Mouse (Mus musculus): ENCODE results near the gene Lrrc71. TPM values are rescaled to one million over a fixed set of nuclear protein-coding genes. Genes with fewer than 3 reads are reported as not detected.

Gene Lrrc71
- total RNA-seq (2021): 0.94 TPM in 1 of 2 replicates, not detected in the other
- long read RNA-seq: 0 reads

DNA sequence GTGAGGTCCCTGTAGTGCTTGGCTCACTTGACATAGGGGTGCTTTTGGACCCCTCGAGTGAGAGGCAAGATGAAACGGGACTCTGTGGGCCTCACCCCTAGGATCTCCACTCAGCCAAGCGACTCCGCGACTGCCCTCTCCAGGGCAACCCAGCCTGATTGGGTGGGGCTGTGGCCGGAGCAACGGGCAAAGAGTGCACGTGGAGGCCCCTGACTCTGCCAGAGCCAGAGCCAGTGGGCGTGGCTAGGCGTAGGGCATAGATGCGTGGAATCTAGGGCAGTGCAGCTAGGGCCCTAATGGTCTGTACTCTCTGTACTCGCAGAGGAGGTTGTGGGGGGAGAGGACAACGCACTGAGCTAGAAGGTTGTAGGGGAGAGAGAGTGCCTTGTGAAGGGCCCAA, at the start of gene Lrrc71:
TSS of gene Lrrc71 (minus strand) at position 195 of the 400 bp plus-strand sequence.
- DNase-seq: no peak

- DNase-seq: peak; percentile 41
Observed at GRCm38 (mm10) chr3:87796736-87797334, 48.4 kb upstream of the Lrrc71 start, which contains the start of gene Insrr. Gene Insrr, plus strand, starts transcription at chr3:87796951.

DNA sequence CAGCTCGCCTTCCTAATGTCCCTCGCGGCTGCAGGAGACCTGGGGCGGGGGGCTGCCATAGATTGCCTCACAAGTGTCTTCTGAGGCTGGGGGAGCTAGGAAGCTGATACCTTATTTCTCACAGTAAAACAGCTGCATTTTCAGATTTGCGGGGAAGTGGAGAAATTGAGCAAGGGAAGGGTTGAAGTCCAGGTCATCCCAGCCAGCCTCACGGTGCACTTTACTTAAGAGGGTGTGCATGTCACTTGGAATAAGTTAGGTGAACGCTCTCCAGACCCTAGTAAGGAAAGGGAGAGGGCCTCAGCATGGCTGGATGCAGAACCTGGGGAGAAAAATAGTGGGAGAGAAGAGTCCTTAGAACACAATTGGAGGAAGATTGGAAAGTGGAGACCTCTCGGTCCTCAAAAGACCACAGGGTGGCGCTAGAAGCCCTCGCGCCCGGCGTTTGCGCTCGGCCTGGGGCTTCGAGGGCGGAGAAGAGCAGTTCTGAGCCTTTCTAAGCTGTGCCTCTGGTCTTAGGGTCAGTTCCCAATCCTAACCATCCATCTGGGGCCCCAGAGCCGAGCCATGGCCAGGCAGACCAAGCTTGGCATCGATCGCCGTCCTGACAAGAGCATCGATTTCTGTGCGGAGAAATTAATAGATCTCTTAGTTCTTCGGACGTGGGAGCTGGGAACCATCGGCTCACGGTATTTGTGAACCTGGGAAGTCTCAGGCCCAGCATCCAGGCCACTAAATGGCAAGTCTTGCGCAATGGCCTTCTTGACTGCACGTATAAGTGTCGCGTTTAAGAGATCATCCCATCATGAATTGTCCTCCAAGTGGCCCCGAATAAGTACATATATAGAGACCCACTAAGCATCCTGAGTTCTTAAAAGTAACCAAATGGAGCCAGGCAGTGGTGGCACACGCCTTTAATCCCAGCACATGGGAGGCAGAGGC, 47.2 kb upstream of the Lrrc71 start:
- DNase-seq: peak; percentile 67

DNA sequence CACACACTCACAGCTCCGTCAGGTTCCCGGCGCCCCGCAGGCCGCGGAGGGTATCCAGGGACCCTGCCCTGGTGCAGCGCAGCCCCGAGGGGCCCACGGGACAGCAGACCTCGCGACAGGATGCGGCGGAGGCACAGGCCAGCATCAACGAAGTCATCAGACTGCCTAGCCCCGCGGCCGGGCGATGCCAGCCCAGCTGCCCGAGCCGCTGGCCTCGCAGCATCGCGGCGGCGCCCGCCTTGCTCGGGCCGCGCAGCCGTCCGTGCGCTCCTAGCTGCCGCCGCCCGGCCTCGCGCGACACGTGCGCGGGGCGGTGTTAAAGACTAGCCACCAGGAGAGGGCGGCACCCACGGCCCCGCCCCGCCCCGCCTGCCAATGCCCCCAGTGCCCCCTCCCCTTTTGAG, 46.5 kb upstream of the Lrrc71 start, which contains the start of gene Ntrk1:
TSS of gene Ntrk1 (minus strand) at position 241 of the 404 bp plus-strand sequence.
- peak; percentile 30 for DNase-seq

DNA sequence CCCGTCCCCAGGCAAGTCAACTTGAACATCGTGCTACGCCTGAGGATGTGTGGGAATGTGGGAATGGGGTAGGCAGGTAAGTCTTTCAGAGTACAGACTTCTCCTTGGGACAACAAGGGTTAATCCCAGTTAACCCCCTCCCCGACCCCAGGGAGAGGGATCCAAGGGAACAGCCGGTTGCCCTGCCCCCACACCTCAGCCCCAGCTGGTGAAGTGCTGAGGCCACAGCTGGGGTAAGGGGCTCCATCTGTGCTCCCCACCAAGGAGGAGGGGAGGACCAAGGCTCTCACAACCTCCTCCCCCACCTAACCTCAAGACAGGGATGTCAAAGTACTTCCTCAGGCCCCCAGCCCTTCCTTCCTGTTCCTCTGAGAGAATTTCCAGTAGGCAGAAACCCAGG, 41.3 kb upstream of the Lrrc71 start:
- no peak for DNase-seq

- no peak for DNase-seq
Observed at GRCm38 (mm10) chr3:87789248-87789647, 40.8 kb upstream of the Lrrc71 start.

DNA sequence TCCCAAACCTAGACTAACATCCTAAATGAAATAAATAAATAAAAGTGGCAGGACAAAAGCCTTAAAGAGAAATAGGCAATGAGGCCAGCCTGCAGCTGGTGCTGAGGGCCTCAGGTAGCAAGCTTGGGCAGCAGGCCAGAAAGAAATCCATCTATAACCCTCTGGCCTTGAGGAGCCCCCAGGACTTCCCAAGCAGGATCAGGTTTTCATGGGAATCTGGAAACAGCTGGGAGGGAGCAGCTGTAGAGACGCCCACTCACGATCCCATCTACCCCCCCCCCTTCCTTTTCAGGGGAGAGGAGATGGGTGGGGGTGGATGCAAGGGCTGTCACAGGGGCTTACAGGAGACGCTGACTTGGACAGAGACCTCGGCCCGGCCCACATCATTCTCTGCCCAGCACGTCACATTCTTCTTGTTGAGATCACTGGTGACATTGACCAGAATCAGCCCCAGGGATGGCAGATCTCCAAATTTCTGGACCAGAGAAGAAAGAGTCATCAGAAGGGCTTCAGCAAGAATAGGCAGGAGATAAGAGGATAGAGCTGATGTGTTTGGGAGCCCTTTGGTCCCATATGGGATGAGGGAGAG, 37.3 kb upstream of the Lrrc71 start:
- DNase-seq: no peak

DNA sequence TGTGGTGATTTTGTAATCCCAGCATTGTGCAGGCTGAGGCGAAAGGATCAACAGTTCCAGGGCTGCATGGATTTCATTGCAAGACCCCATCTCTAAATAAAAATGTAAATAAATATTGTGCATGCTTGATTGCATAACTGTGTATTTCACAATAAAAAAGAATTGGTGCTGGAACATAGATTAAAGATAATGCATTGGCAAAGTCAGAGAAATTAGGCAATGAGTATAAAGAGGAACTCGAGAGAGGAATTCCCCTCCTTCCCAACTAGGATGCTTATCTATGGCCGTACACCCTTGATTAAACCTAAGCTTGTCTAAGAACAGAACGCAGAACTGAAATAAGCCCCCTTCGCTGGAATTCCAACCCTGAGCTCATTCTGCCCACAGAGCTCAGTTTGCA, 36.7 kb upstream of the Lrrc71 start:
- DNase-seq: no peak

GRCm38 (mm10) chr3:87783282-87784023, 35.0 kb upstream of the Lrrc71 start:
- no peak for DNase-seq

DNA sequence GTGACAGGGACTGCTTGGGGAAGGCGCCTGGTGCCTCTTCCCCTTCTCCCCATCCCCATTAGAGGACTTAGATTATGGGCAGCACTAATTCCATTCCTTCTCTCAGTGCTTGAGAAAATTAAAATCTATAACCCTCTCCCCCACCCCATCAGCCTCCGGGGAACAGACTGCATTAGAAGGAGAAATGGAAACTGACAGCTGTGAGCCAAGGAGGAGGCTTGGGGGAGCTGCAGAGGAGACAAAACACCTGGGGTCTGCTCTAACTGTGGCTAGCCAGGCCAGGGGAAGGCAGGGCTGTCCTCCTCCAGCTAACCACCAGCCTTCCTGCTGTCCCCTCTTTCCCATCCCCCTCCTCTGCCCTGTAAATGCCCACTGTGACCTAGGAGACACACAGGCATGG, 30.7 kb upstream of the Lrrc71 start:
- no peak for DNase-seq

- DNase-seq: no peak
Observed at GRCm38 (mm10) chr3:87778283-87778682, 29.9 kb upstream of the Lrrc71 start.

GRCm38 (mm10) chr3:87771088-87771487, 22.7 kb upstream of the Lrrc71 start:
- no peak for DNase-seq

- no peak for DNase-seq
Observed at GRCm38 (mm10) chr3:87770280-87770679, 21.9 kb upstream of the Lrrc71 start.

GRCm38 (mm10) chr3:87769506-87769905, 21.1 kb upstream of the Lrrc71 start:
- DNase-seq: no peak

DNA sequence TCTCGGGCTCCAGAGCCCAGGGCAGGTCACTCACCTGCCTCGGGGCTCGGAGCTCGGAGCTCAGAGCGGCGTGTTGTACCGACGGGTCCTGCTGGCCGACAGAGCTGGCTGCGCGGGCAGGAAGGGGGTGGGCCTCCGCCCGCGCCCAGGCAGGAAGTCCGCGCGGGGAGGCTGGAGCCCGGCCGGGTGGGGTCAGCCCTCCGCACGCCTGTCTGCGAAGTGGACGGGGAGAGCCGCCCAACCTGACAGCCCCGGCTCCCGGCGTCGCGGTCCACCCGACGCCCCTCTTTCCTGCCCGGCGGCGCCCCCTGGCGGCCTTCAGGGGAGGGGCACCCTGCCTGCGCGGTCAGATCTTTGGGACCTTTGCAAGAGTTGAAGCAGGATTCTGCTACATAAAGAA, 20.4 kb upstream of the Lrrc71 start:
- peak; percentile 84 for DNase-seq

- DNase-seq: no peak
Observed at GRCm38 (mm10) chr3:87768431-87768830, 20.0 kb upstream of the Lrrc71 start.

DNA sequence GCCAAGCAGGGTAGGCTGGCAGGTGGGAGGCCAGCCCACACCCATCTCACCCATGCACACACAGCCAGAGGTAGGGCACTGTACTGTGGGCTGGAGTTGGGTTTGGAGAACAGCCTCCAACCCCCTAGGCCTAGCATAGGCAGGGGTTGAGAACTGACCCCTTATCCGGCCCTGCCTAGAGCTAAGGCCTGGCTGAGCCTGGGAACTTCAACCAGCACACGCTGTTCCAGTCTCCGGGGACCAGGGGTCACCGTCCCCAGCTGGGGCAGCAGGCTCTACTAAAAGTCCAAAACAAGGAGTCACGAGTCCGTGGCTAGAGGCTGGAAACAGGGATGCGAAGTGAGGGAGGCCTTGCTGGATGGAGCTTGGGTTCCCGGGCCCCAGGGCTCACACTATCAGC, 19.3 kb upstream of the Lrrc71 start:
- DNase-seq: no peak

DNA sequence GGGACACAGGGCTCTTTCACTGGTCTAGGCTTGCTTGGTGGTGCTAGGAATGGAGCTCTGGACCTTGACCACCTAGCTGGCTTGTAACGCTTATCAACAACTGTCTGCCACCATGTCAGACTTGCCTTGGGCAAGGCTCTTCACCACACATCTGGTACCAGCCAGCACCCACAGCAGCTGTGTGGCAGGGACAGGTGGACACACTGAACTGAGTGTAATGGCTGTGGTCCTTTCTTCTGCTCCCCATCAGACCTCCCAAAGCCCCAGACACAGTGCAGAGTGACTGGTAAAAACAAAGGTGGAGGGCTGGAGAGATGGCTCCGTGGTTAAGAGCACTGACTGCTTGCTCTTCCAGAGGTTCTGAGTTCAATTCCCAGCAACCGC, 17.9 kb upstream of the Lrrc71 start:
- DNase-seq: no peak

GRCm38 (mm10) chr3:87765631-87766283, 17.3 kb upstream of the Lrrc71 start:
- no peak for DNase-seq

DNA sequence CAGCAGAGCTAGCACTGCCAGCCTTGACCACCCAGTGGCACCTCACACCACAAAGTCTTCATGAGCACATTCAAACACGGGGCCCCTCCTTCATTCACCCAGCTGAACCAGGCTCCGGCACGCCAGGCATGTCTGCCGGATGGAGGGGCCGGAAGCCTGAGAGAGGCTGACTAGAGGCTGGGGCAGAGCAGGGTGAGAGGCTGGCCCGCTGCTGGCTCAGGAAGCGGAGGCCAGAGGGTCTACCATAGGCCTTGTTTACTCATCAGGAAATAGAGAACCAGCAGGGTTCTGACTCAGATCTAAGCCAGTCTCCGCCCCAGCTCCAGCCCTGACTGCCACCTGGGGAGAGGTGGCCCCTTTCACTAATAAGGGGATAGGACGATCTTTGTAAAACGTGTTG, 16.7 kb upstream of the Lrrc71 start:
- peak; percentile 46 for DNase-seq

- no peak for DNase-seq
Observed at GRCm38 (mm10) chr3:87764506-87764905, 16.1 kb upstream of the Lrrc71 start.

All from adrenal gland, postnatal 25 days (tissue).